Comparison of ENCODE assay signal across 11 mouse cellular contexts in genomic region chr19:42973740-42974139, GRCm38 (mm10).
"Had no signal": no experiment of that assay in that cellular context is flagged by ENCODE, and none has a peak within 500 bp of the region (broad histone marks: within the 10 kb centered on the region; RNA-seq: fewer than 3 reads in every experiment).

No protein-coding gene starts in this region.

- H3K27ac ChIP-seq: kidney, postnatal 0 days; limb, embryonic 13.5 days; liver, embryonic 12.5 days; lung, embryonic 15.5 days; midbrain, embryonic 12.5 days had no signal

- H3K9ac ChIP-seq: limb, embryonic 13.5 days; liver, embryonic 12.5 days; lung, embryonic 15.5 days; midbrain, embryonic 12.5 days had no signal

- H3K4me2 ChIP-seq: limb, embryonic 13.5 days; liver, embryonic 12.5 days; lung, embryonic 15.5 days; midbrain, embryonic 12.5 days had no signal

- DNase-seq: kidney, adult 9 months; kidney, postnatal 36 days; layer of hippocampus, adult 9-11 months; layer of hippocampus, postnatal 36 days; right cerebral cortex, postnatal 14 days; thymus, postnatal 36 days had no signal

- H3K9me3 ChIP-seq: liver, embryonic 12.5 days; lung, embryonic 15.5 days; midbrain, embryonic 12.5 days had no signal

- H3K4me3 ChIP-seq: limb, embryonic 13.5 days; liver, embryonic 12.5 days; lung, embryonic 15.5 days; midbrain, embryonic 12.5 days had no signal

- H3K27me3 ChIP-seq: limb, embryonic 13.5 days; liver, embryonic 12.5 days; lung, embryonic 15.5 days; midbrain, embryonic 12.5 days had no signal

- H3K36me3 ChIP-seq: limb, embryonic 13.5 days; liver, embryonic 12.5 days; lung, embryonic 15.5 days; midbrain, embryonic 12.5 days had no signal

- ATAC-seq: liver, embryonic 12.5 days had no signal

- H3K4me1 ChIP-seq: liver, embryonic 12.5 days; lung, embryonic 15.5 days; midbrain, embryonic 12.5 days had no signal
